Mouse (Mus musculus) limb, embryonic 11.5 days (tissue): Measurements from ENCODE around the gene Aknad1. TPM values are rescaled to one million over a fixed set of nuclear protein-coding genes. Genes with fewer than 3 reads are reported as not detected.

Experiments used
- ATAC-seq: fragments of 200-750 bp; cut with Nextera tagmentation; 2 replicates; pipeline ENCODE4 v1.8.0; 2017; ENCODE audit warnings: low read depth; ENCODE audit not compliant: insufficient number of reproducible peaks, low FRiP score, low TSS enrichment
- DNase-seq: peaks from one replicate; pipeline ENCODE4 v3.0.0-alpha.2; 2015; ENCODE audit warnings: low spot score
- H3K27ac ChIP-seq: fragments of 300-500 bp; sonication (generic); replicated peaks from 2 replicates; pipeline ENCODE4 v1.5.1; 2014; ENCODE audit warnings: low read depth, mild to moderate bottlenecking, low read length
- H3K27me3 ChIP-seq: fragments of 300-500 bp; sonication (generic); 2 replicates; pipeline ENCODE4 v1.6.1; 2014; ENCODE audit warnings: mild to moderate bottlenecking, low read length, mixed read lengths; ENCODE audit not compliant: control insufficient read depth, insufficient read depth
- H3K36me3 ChIP-seq: fragments of 300-500 bp; sonication (generic); 2 replicates; pipeline ENCODE4 v1.6.1; 2014; ENCODE audit warnings: mild to moderate bottlenecking, low read length, moderate library complexity, mixed read lengths; ENCODE audit not compliant: control insufficient read depth, insufficient read depth
- H3K4me1 ChIP-seq: fragments of 300-500 bp; sonication (generic); 2 replicates; pipeline ENCODE4 v1.6.1; 2014; ENCODE audit warnings: low read length, mixed read lengths; ENCODE audit not compliant: control insufficient read depth, insufficient read depth
- H3K4me2 ChIP-seq: fragments of 300-500 bp; sonication (generic); 2 replicates; pipeline ENCODE4 v1.6.1; 2014; ENCODE audit warnings: low read depth, mild to moderate bottlenecking, moderate library complexity; ENCODE audit not compliant: severe bottlenecking
- H3K4me3 ChIP-seq: fragments of 300-500 bp; sonication (generic); 2 replicates; pipeline ENCODE4 v1.5.1; 2014; ENCODE audit warnings: low read depth, low read length
- H3K9ac ChIP-seq: fragments of 300-500 bp; sonication (generic); 2 replicates; pipeline ENCODE4 v1.6.1; 2014; ENCODE audit warnings: mild to moderate bottlenecking, low read length
- H3K9me3 ChIP-seq: fragments of 300-500 bp; sonication (generic); 2 replicates; pipeline ENCODE4 v1.6.1; 2016; ENCODE audit warnings: low read length; ENCODE audit not compliant: control insufficient read depth
- WGBS: fragments of 180-500 bp; shearing (Covaris S2); extraction: QIAGEN DNeasy Blood & Tissue Kit; methylation state at CpG from one replicate; pipeline ENCODE4 v1.1.7; 2014; 5-methylcytosine and 5-hydroxymethylcytosine counted together
- polyA plus RNA-seq: library from polyadenylated mRNA; unstranded; fragments of >200 nt; fragmentation: Nextera tagmentation; extraction: Ambion mirVana; gene quantifications from 2 replicates; pipeline ENCODE4 v1.2.1, GENCODE M21; 2014

Aknad1 gene
- polyA plus RNA-seq, 1 experiment from 2014 or later: 0.40 TPM

- no peak for ATAC-seq
- Histone ChIP-seq H3K27me3 (no peaks in the 10 kb centered on the region), H3K9ac (no peak overlapping the region), H3K4me1 (no peaks in the 10 kb centered on the region), H3K27ac (no peak overlapping the region), H3K36me3 (no peaks in the 10 kb centered on the region), H3K4me2 (no peak overlapping the region), H3K9me3 (no peaks in the 10 kb centered on the region), H3K4me3 (no peak overlapping the region)
- no peak for DNase-seq
- WGBS: 75% methylated on average over 4 of the region's 4 CpGs
These were observed 76.2 kb downstream of the Aknad1 start for GRCm38 (mm10) chr3:108815631-108816030.

- Histone ChIP-seq H3K27ac (no peak overlapping the region), H3K9ac (no peak overlapping the region), H3K27me3 (no peaks in the 10 kb centered on the region), H3K4me3 (no peak overlapping the region), H3K4me1 (0 out of 2 replicates have a peak, but pooled peaks cover 3% of the 10 kb centered on the region), H3K36me3 (0 out of 2 replicates have a peak, but pooled peaks cover 2% of the 10 kb centered on the region), H3K4me2 (no peak overlapping the region), H3K9me3 (no peaks in the 10 kb centered on the region)
- DNase-seq (no peak), ATAC-seq (no peak)
- WGBS: 86% methylated on average over 11 of the region's 11 CpGs
These were observed 91.0 kb downstream of the Aknad1 start for GRCm38 (mm10) chr3:108830493-108830892.

- no peak overlapping the region for H3K27ac ChIP-seq
- H3K9me3 ChIP-seq: no peaks in the 10 kb centered on the region
- WGBS: 96% methylated on average over 6 of the region's 6 CpGs
- no peaks in the 10 kb centered on the region for H3K27me3 ChIP-seq
- no peak overlapping the region for H3K4me3 ChIP-seq
- 0 out of 2 replicates have a peak, but pooled peaks cover 3% of the 10 kb centered on the region for H3K4me1 ChIP-seq
- H3K36me3 ChIP-seq: 0 out of 2 replicates have a peak, but pooled peaks cover 2% of the 10 kb centered on the region
- no peak for DNase-seq
- H3K9ac ChIP-seq: no peak overlapping the region
- ATAC-seq: no peak
- no peak overlapping the region for H3K4me2 ChIP-seq
These were observed 92.3 kb downstream of the Aknad1 start for GRCm38 (mm10) chr3:108831750-108832149.

Other genes starting within 250 kb of the Aknad1 start
- gene 1700013F07Rik, start 205.5 kb upstream of the Aknad1 start, polyA plus RNA-seq: 0.47 TPM in 1 of 2 replicates, not detected in the other
- gene 5330417C22Rik, start 203.1 kb upstream of the Aknad1 start, polyA plus RNA-seq: 0.21 and 0.34 TPM in 2 replicates
- gene Tmem167b, start 177.2 kb upstream of the Aknad1 start, polyA plus RNA-seq: 37.1 and 39.7 TPM in 2 replicates
- gene Taf13, start 168.0 kb upstream of the Aknad1 start, polyA plus RNA-seq: 48.1 and 54.8 TPM in 2 replicates
- gene Wdr47, start 148.4 kb upstream of the Aknad1 start, polyA plus RNA-seq: 8.3 and 9.3 TPM in 2 replicates
- gene Clcc1, start 85.7 kb upstream of the Aknad1 start, polyA plus RNA-seq: 63.3 and 68.2 TPM in 2 replicates
- gene Gpsm2, start 17.3 kb upstream of the Aknad1 start, polyA plus RNA-seq: 95.4 and 97.5 TPM in 2 replicates
- 26.0 and 27.0 TPM in 2 replicates for gene Stxbp3, start 100.9 kb downstream of the Aknad1 start, polyA plus RNA-seq
- gene Fndc7, start 150.3 kb downstream of the Aknad1 start, polyA plus RNA-seq: 0.18 TPM in 1 of 2 replicates, not detected in the other
- 79.9 and 81.2 TPM in 2 replicates for gene Prpf38b, start 172.1 kb downstream of the Aknad1 start, polyA plus RNA-seq
- 0.54 and 1.0 TPM in 2 replicates for gene Henmt1, start 200.2 kb downstream of the Aknad1 start, polyA plus RNA-seq
- gene Gm9857, start 200.8 kb downstream of the Aknad1 start, polyA plus RNA-seq: not detected in 2 replicates